Mouse (Mus musculus) limb, embryonic 15.5 days (tissue): Measurements from ENCODE around the gene Fry. TPM values are rescaled to one million over a fixed set of nuclear protein-coding genes. Genes with fewer than 3 reads are reported as not detected.
"Not testable (repeated sequence)": the region's sequence is repeated elsewhere in the genome, so short reads cannot be mapped to it uniquely, and the experiment has no call there.

ENCODE experiments used
- ATAC-seq: fragments of 200-750 bp; cut with Nextera tagmentation; 2 replicates; pipeline ENCODE4 v1.8.0; 2017; ENCODE audit warnings: low read depth, moderate TSS enrichment; ENCODE audit not compliant: insufficient number of reproducible peaks, low FRiP score, low TSS enrichment
- H3K27ac ChIP-seq: fragments of 300-500 bp; sonication (generic); 2 replicates; pipeline ENCODE4 v1.5.1; 2015; ENCODE audit warnings: moderate library complexity, mild to moderate bottlenecking, inconsistent platforms
- H3K27me3 ChIP-seq: fragments of 300-500 bp; sonication (generic); 2 replicates; pipeline ENCODE4 v1.6.1; 2015; ENCODE audit warnings: inconsistent platforms
- H3K36me3 ChIP-seq: fragments of 300-500 bp; sonication (generic); 2 replicates; pipeline ENCODE4 v1.6.1; 2015; ENCODE audit warnings: inconsistent platforms
- H3K4me1 ChIP-seq: fragments of 300-500 bp; sonication (generic); 2 replicates; pipeline ENCODE4 v1.6.1; 2015; ENCODE audit warnings: inconsistent platforms
- H3K4me2 ChIP-seq: fragments of 300-500 bp; sonication (generic); 2 replicates; pipeline ENCODE4 v1.6.1; 2015; ENCODE audit warnings: mild to moderate bottlenecking, inconsistent platforms
- H3K4me3 ChIP-seq: fragments of 300-500 bp; sonication (generic); 2 replicates; pipeline ENCODE4 v1.5.1; 2015; ENCODE audit warnings: mild to moderate bottlenecking, inconsistent platforms
- H3K9ac ChIP-seq: fragments of 300-500 bp; sonication (generic); 2 replicates; pipeline ENCODE4 v1.6.1; 2015; ENCODE audit warnings: inconsistent platforms
- H3K9me3 ChIP-seq: fragments of 300-500 bp; sonication (generic); 2 replicates; pipeline ENCODE4 v1.6.1; 2016; ENCODE audit warnings: inconsistent platforms
- WGBS: fragments of 180-500 bp; shearing (Covaris S2); methylation state at CpG from one replicate; pipeline ENCODE4 v1.1.7; 2015; 5-methylcytosine and 5-hydroxymethylcytosine counted together
- polyA plus RNA-seq: library from polyadenylated mRNA; unstranded; fragments of >200 nt; fragmentation: Nextera tagmentation; extraction: Ambion mirVana; gene quantifications from 2 replicates; pipeline ENCODE4 v1.2.1, GENCODE M21; 2015

Gene Fry
- polyA plus RNA-seq, 1 experiment from 2014 or later: 9.5 TPM

DNA sequence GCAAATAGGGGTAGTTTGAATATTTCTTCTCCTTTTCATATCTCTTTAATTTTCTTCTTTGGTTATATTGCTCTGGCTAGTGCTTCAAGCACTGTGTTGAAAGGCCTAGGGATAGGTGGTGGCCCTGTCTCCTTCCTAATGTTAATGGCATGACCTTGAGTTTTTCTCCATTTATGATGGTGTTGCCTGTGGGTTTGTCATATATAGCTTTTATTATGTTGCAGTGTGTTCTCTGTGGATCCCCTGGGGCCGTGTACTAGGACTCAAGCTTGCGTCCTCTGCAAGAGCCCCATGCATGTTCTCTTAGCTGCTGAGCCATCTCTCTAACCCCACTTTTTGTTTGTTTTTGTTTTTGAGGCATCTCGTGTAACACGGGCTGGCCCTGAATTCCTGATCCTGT lies 358.9 kb downstream of the Fry start:
- H3K9ac ChIP-seq: no peak overlapping the region
- no peak for ATAC-seq
- no peak overlapping the region for H3K4me2 ChIP-seq
- H3K4me3 ChIP-seq: no peak overlapping the region
- no peaks in the 10 kb centered on the region; the same call in 1 of the 2 replicates for H3K36me3 ChIP-seq
- WGBS: 70% methylated on average over 4 of the region's 4 CpGs
- no peaks in the 10 kb centered on the region for H3K9me3 ChIP-seq
- H3K27ac ChIP-seq: no peak overlapping the region
- H3K4me1 ChIP-seq: no peaks in the 10 kb centered on the region
- no peaks in the 10 kb centered on the region for H3K27me3 ChIP-seq

GRCm38 (mm10) chr5:150478612-150479011 lies 360.2 kb downstream of the Fry start:
- ATAC-seq: no peak

GRCm38 (mm10) chr5:150485198-150485597 lies 366.8 kb downstream of the Fry start:
- Histone ChIP-seq H3K36me3 (no peaks in the 10 kb centered on the region; the same call in 1 of the 2 replicates), H3K4me3 (no peak overlapping the region), H3K4me2 (no peak overlapping the region), H3K9ac (no peak overlapping the region), H3K27ac (no peak overlapping the region), H3K9me3 (no peaks in the 10 kb centered on the region), H3K27me3 (no peaks in the 10 kb centered on the region), H3K4me1 (no peaks in the 10 kb centered on the region)
- no peak for ATAC-seq
- WGBS: 35% methylated on average over 3 of the region's 3 CpGs

More at GRCm38 (mm10) chr5:150478612-150479011, 360.2 kb downstream of the Fry start:
- no peak overlapping the region for H3K27ac ChIP-seq
- no peak overlapping the region for H3K9ac ChIP-seq
- no peaks in the 10 kb centered on the region for H3K4me1 ChIP-seq
- H3K27me3 ChIP-seq: no peaks in the 10 kb centered on the region
- WGBS: 58% methylated on average over 4 of the region's 4 CpGs
- no peak overlapping the region for H3K4me3 ChIP-seq
- H3K9me3 ChIP-seq: no peaks in the 10 kb centered on the region
- no peak overlapping the region for H3K4me2 ChIP-seq
- H3K36me3 ChIP-seq: no peaks in the 10 kb centered on the region; the same call in 1 of the 2 replicates

GRCm38 (mm10) chr5:150490285-150490684 lies 371.8 kb downstream of the Fry start:
- H3K9me3 ChIP-seq: no peaks in the 10 kb centered on the region
- WGBS: 66% methylated on average over 3 of the region's 3 CpGs
- no peak overlapping the region for H3K9ac ChIP-seq
- H3K36me3 ChIP-seq: peaks cover 2% of the 10 kb centered on the region; the same call in 1 of the 2 replicates
- H3K4me3 ChIP-seq: no peak overlapping the region
- H3K4me2 ChIP-seq: no peak overlapping the region
- no peak overlapping the region for H3K27ac ChIP-seq
- no peaks in the 10 kb centered on the region for H3K4me1 ChIP-seq
- no peaks in the 10 kb centered on the region for H3K27me3 ChIP-seq
- ATAC-seq: no peak

DNA sequence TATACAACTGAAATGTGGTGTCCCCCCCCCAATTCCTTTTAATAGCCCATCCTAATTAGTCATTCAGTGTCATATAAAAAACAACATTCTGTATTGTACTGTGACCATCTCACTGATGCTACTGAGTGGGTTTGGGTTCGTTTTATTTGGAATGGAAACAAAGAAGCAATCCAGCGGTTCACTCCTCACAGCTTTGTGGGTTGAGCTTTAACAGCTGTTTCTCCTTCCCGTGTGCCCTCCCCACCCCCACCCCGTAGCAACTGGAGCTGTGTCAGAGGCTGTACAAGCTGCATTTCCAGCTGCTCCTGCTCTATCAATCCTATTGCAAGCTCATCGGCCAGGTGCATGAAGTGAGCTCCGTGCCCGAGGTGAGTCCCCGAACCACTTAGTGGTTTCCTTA lies 372.4 kb downstream of the Fry start:
- Histone ChIP-seq H3K4me2 (no peak overlapping the region), H3K4me1 (no peaks in the 10 kb centered on the region), H3K27ac (no peak overlapping the region), H3K4me3 (no peak overlapping the region), H3K9ac (no peak overlapping the region), H3K27me3 (no peaks in the 10 kb centered on the region), H3K9me3 (no peaks in the 10 kb centered on the region), H3K36me3 (peaks cover 6% of the 10 kb centered on the region)
- no peak for ATAC-seq
- WGBS: 30% methylated on average over 8 of the region's 8 CpGs

GRCm38 (mm10) chr5:150491573-150492173 lies 373.2 kb downstream of the Fry start:
- H3K4me3 ChIP-seq, H3K4me2 ChIP-seq, H3K27me3 ChIP-seq, H3K4me1 ChIP-seq, H3K9me3 ChIP-seq, ATAC-seq, H3K9ac ChIP-seq, H3K27ac ChIP-seq: not testable (repeated sequence)
- WGBS: 90% methylated on average over 4 of the region's 4 CpGs
- H3K36me3 ChIP-seq: peaks cover 13% of the 10 kb centered on the region

- Histone ChIP-seq H3K4me2 (no peak overlapping the region), H3K4me1 (no peaks in the 10 kb centered on the region), H3K9me3 (no peaks in the 10 kb centered on the region), H3K36me3 (peaks cover 13% of the 10 kb centered on the region), H3K27ac (no peak overlapping the region), H3K4me3 (no peak overlapping the region), H3K9ac (no peak overlapping the region), H3K27me3 (no peaks in the 10 kb centered on the region)
- 50% methylated on average over 6 of the region's 6 CpGs for WGBS
- ATAC-seq: no peak
Measured at GRCm38 (mm10) chr5:150495792-150496191, 377.3 kb downstream of the Fry start.

- Histone ChIP-seq H3K9me3 (no peaks in the 10 kb centered on the region), H3K4me2 (no peak overlapping the region), H3K4me3 (no peak overlapping the region), H3K27me3 (no peaks in the 10 kb centered on the region), H3K9ac (no peak overlapping the region), H3K4me1 (no peaks in the 10 kb centered on the region), H3K27ac (no peak overlapping the region), H3K36me3 (no peaks in the 10 kb centered on the region)
- 78% methylated on average over 6 of the region's 6 CpGs for WGBS
- ATAC-seq: no peak
Measured at GRCm38 (mm10) chr5:150510451-150511225, 392.2 kb downstream of the Fry start.

- ATAC-seq: no peak
- Histone ChIP-seq H3K9ac (no peak overlapping the region), H3K4me2 (no peak overlapping the region), H3K27me3 (no peaks in the 10 kb centered on the region), H3K4me3 (no peak overlapping the region), H3K36me3 (no peaks in the 10 kb centered on the region), H3K4me1 (no peaks in the 10 kb centered on the region), H3K9me3 (no peaks in the 10 kb centered on the region), H3K27ac (no peak overlapping the region)
- 81% methylated on average over 4 of the region's 4 CpGs for WGBS
Measured at GRCm38 (mm10) chr5:150513264-150513663, 394.8 kb downstream of the Fry start.

- H3K9me3 ChIP-seq: no peaks in the 10 kb centered on the region
- H3K4me1 ChIP-seq: no peaks in the 10 kb centered on the region
- no peaks in the 10 kb centered on the region for H3K36me3 ChIP-seq
- H3K27me3 ChIP-seq: no peaks in the 10 kb centered on the region
- WGBS: 67% methylated on average over 1 of the region's 1 CpGs
- H3K27ac ChIP-seq: no peak overlapping the region
- no peak overlapping the region for H3K4me3 ChIP-seq
- H3K4me2 ChIP-seq: no peak overlapping the region
- no peak overlapping the region for H3K9ac ChIP-seq
- no peak for ATAC-seq
Measured at GRCm38 (mm10) chr5:150514027-150514426, 395.6 kb downstream of the Fry start.

DNA sequence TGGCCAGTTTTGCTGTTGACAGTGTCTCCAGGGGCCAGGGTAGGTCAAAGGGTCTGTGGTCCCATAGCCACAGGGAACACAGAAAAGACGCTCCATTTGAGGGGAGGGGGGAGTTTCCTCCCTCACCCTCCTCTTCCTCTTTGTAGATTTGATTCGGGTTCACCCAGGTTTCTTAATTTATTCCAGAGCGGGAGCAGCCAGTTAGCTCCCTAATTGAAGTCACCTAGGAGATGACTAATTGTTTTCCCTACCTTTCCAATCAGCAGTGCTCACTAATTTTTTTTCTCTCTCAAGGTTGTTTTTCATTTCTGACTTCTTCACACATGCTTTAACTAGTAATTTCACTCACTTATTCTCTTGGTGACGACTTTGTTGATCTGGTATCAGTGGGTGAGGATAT lies 399.6 kb downstream of the Fry start, which contains the start of gene Zar1l:
Zar1l (minus strand) TSS at position 101 of the 400 bp plus-strand sequence.
- Histone ChIP-seq H3K9ac (no peak within 1 kb of the TSS), H3K4me2 (no peak within 1 kb of the TSS), H3K4me1 (0 out of 2 replicates have a peak, but pooled peaks cover 4% of the 10 kb centered on the region), H3K9me3 (no peaks in the 10 kb centered on the region), H3K36me3 (no peaks in the 10 kb centered on the region), H3K4me3 (no peak within 1 kb of the TSS), H3K27me3 (no peaks in the 10 kb centered on the region), H3K27ac (no peak within 1 kb of the TSS)
- ATAC-seq: no peak
- WGBS: 35% methylated on average over 4 of the region's 4 CpGs

GRCm38 (mm10) chr5:150519551-150519950 lies 401.1 kb downstream of the Fry start:
- WGBS: 93% methylated on average over 1 of the region's 1 CpGs
- Histone ChIP-seq H3K9me3 (no peaks in the 10 kb centered on the region), H3K27ac (no peak overlapping the region), H3K36me3 (no peaks in the 10 kb centered on the region), H3K27me3 (no peaks in the 10 kb centered on the region), H3K4me1 (peaks cover 8% of the 10 kb centered on the region; the same call in 1 of the 2 replicates), H3K4me2 (no peak overlapping the region), H3K4me3 (no peak overlapping the region), H3K9ac (no peak overlapping the region)
- ATAC-seq: no peak
